Mouse (Mus musculus) small intestine, adult 2 months (tissue): ENCODE results near the gene F5. TPM values are rescaled to one million over a fixed set of nuclear protein-coding genes. Genes with fewer than 3 reads are reported as not detected.
A peak's percentile ranks its signal among the peaks of the same experiment; 100 is the strongest.
"Not testable (repeated sequence)": the region's sequence is repeated elsewhere in the genome, so short reads cannot be mapped to it uniquely, and the experiment has no call there.

Source experiments
- H3K27ac ChIP-seq: fragments of 200-500 bp; 2 replicates; pipeline ENCODE4 v1.5.1; 2012; ENCODE audit warnings: low read depth, low read length, control low read depth, inconsistent platforms; ENCODE audit not compliant: insufficient read depth
- H3K27me3 ChIP-seq: fragments of 200-500 bp; 2 replicates; pipeline ENCODE4 v1.6.1; 2012; ENCODE audit warnings: mild to moderate bottlenecking, moderate library complexity, low read length, inconsistent platforms; ENCODE audit not compliant: control insufficient read depth, insufficient read depth
- H3K36me3 ChIP-seq: fragments of 200-500 bp; 2 replicates; pipeline ENCODE4 v1.6.1; 2012; ENCODE audit warnings: mild to moderate bottlenecking, low read length, control low read depth, inconsistent platforms; ENCODE audit not compliant: control insufficient read depth, insufficient read depth
- H3K4me1 ChIP-seq: fragments of 200-500 bp; 2 replicates; pipeline ENCODE4 v1.6.1; 2012; ENCODE audit warnings: low read length, inconsistent platforms, mixed read lengths; ENCODE audit not compliant: control insufficient read depth, insufficient read depth, insufficient read length
- H3K4me3 ChIP-seq: fragments of 200-500 bp; 2 replicates; pipeline ENCODE4 v1.5.1; 2012; ENCODE audit warnings: low read depth, mild to moderate bottlenecking, control low read depth, inconsistent platforms, low read length, moderate library complexity
- CTCF ChIP-seq: fragments of 200-500 bp; IDR thresholded peaks from 2 replicates; pipeline ENCODE4 v1.5.1; 2012; ENCODE audit warnings: low read depth, mild to moderate bottlenecking, control low read depth, inconsistent platforms, low read length, moderate library complexity, mixed read lengths; ENCODE audit not compliant: insufficient replicate concordance, insufficient read length; ENCODE audit errors: extremely low read depth
- POLR2A ChIP-seq: fragments of 200-500 bp; IDR thresholded peaks from 2 replicates; pipeline ENCODE4 v1.6.1; 2012; ENCODE audit warnings: low read depth, mild to moderate bottlenecking, control low read depth, inconsistent platforms, low read length, moderate library complexity
- WGBS: fragments of 180-500 bp; shearing (Covaris S2); methylation state at CpG from one replicate; pipeline ENCODE4 v1.1.7; 2018; 5-methylcytosine and 5-hydroxymethylcytosine counted together
- polyA plus RNA-seq: library from polyadenylated mRNA; depleted of rRNA; stranded (reverse); fragments of >200 nt; gene quantifications from 2 replicates; pipeline ENCODE4 v1.2.3, GENCODE M21; 2012

The F5 gene
- polyA plus RNA-seq, 1 experiment: 0.23 TPM

DNA sequence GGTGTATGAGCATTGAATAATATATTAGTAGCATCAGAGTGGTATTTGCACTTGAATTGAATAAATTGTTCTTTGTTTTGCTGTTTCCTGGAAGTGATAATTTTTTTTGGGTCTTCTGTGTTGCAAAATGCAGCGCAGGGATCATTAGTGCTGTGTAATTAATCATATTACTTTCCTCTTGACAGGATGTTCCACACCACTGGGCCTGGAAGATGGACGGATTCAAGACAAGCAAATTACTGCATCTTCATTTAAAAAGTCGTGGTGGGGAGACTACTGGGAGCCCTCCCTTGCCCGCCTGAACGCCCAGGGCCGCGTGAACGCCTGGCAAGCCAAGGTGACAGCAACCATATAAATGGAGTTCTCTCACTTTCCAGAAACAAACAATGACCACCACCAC is 62.6 kb downstream of the F5 start:
- Histone ChIP-seq H3K36me3 (no peaks in the 10 kb centered on the region), H3K27me3 (no peaks in the 10 kb centered on the region), H3K4me1 (peaks cover 19% of the 10 kb centered on the region; the same call in 1 of the 2 replicates), H3K27ac (no peak overlapping the region), H3K4me3 (no peak overlapping the region)
- 75% methylated on average over 8 of the region's 8 CpGs for WGBS
- TF ChIP-seq POLR2A (no peak), CTCF (no peak)

DNA sequence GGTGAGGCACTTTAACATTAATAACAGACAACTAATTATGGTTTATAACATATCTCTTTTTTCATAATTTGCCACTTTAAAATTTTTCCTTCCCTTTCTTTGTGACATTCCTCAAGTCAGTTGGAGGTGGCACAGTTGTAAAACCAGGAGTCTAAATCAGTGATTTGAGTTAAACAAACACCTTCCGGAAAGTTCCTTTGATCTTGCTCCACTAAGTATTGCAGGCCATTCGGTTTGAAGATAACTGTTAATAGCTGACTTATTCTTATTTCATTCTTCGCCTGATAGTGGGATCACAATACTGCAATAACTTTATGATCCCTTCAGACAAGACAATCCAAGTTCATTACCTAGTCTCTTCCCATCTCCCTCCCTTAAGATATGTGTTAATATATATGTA is 63.5 kb downstream of the F5 start:
- H3K27ac ChIP-seq: no peak overlapping the region
- H3K4me3 ChIP-seq: no peak overlapping the region
- 25% methylated on average over 3 of the region's 3 CpGs for WGBS
- peaks cover 16% of the 10 kb centered on the region; the same call in 1 of the 2 replicates for H3K4me1 ChIP-seq
- no peaks in the 10 kb centered on the region for H3K27me3 ChIP-seq
- TF ChIP-seq POLR2A: no peak
- TF ChIP-seq CTCF: no peak
- H3K36me3 ChIP-seq: no peaks in the 10 kb centered on the region

DNA sequence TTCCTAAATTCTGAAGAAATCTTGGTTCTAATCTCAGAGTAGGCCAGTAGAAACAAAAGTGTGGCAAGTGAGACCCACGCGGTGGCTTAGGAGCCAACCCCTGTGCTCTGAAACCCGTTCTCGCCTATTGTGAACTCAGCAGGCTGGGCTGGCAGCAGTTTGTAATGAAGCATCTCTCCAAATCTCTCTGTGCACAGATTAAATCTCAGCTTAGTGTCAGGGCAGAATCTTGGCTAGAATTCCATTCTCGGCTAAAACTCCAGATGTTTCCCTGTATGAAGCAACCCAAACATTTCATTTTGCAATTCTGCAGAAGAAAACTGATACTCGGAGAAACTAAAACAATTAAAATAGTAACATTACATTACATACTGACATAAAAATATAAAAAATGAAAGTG is 63.9 kb downstream of the F5 start:
- no peak for TF ChIP-seq CTCF
- no peak for TF ChIP-seq POLR2A
- H3K4me1 ChIP-seq: peaks cover 16% of the 10 kb centered on the region; the same call in 1 of the 2 replicates
- H3K27ac ChIP-seq: no peak overlapping the region; the same call in 1 of the 2 replicates
- H3K4me3 ChIP-seq: no peak overlapping the region
- 27% methylated on average over 6 of the region's 6 CpGs for WGBS
- H3K36me3 ChIP-seq: no peaks in the 10 kb centered on the region
- H3K27me3 ChIP-seq: no peaks in the 10 kb centered on the region

DNA sequence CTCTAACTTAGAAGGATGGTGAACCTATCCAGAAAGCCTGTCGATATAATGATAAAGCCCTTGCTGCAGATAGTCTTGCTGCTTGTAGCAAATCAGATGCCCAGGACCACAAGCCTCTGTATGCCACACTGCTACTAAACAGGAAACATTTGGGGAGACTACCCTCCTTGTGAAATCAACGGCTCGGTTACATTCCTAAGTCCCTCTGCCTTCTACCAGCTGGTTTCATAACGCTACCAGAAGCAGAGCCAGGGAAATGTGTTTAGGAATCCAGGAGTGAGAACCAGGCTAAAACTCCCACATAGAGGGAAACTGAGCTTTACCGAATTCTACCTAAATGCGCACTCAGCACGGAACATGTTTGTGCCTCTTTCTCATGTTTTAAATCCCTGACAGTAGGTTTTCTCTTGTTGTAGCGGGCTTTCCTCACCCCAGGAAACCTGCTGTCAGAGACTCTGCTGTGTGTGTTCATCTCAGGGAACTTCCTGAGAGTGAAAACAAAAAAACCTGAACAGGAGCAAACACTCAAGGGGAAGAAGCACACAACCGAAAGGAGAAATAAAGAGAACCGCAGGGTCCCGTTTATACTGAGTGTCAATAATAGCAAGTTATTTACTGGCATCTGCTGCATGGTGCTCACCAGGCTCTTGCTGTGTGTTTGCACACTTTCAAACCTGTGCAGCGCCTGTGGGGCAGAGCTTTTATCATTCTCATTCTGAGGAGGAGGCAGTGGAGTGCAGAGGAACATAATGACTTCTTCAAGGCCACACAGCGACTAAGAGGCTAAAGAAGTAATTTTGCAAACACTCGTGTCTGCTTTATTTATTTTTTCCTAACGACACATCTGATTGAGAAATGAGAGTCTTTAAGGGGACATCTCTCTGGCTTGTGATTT is 66.4 kb downstream of the F5 start:
- H3K4me1 ChIP-seq: peaks cover 11% of the 10 kb centered on the region; the same call in 1 of the 2 replicates
- no peaks in the 10 kb centered on the region for H3K36me3 ChIP-seq
- H3K27ac ChIP-seq: no peak overlapping the region
- H3K27me3 ChIP-seq: no peaks in the 10 kb centered on the region
- 17% methylated on average over 15 of the region's 15 CpGs for WGBS
- H3K4me3 ChIP-seq: no peak overlapping the region
- TF ChIP-seq POLR2A: no peak

DNA sequence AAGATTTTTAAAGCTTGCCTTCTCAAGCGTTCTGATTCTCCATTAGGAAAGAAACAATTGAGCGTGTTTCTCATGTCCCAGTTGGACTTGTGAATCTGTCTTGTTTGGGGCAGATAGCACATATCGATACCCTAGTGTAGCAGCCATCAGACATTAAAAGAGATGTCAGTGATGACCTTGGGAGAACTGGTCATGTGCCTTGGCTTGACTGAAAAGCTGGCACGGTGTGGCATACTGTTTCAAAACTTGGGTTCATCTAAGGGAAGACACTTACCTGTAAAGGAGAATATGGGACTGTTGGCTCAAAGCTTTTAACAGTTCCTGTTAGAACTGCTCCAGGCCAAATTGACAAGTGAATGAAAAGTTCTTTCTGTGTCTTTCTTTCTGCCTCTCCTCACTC is 68.6 kb downstream of the F5 start:
- no peak overlapping the region for H3K4me3 ChIP-seq
- no peaks in the 10 kb centered on the region for H3K36me3 ChIP-seq
- no peaks in the 10 kb centered on the region for H3K27me3 ChIP-seq
- TF ChIP-seq CTCF (no peak), POLR2A (no peak)
- 90% methylated on average over 4 of the region's 4 CpGs for WGBS
- peaks cover 6% of the 10 kb centered on the region; the same call in 1 of the 2 replicates for H3K4me1 ChIP-seq
- H3K27ac ChIP-seq: no peak overlapping the region

DNA sequence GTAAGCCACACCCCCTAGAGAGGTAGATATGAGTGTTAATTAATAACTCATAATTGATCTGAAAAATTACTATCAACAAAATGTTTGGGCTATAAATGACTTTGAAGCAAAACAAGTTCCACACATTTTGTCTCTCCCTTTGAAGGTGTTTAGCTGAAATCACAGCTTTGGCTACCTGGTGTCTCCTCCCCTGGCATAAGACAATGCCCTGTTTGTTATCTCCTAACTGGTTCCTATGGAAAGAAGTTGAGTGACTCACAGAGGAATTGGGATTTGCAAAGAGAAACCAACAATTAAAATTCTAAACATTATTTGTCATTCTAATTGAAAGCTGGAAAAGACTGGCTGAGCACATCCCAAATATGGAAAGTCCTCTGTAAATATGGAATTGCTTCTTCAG is 71.5 kb downstream of the F5 start:
- Histone ChIP-seq H3K27ac (0 out of 2 replicates have a peak overlapping the region, but pooled peaks have one; percentile 19), H3K27me3 (no peaks in the 10 kb centered on the region), H3K4me1 (no peaks in the 10 kb centered on the region), H3K36me3 (no peaks in the 10 kb centered on the region), H3K4me3 (no peak overlapping the region)
- no peak for TF ChIP-seq CTCF

DNA sequence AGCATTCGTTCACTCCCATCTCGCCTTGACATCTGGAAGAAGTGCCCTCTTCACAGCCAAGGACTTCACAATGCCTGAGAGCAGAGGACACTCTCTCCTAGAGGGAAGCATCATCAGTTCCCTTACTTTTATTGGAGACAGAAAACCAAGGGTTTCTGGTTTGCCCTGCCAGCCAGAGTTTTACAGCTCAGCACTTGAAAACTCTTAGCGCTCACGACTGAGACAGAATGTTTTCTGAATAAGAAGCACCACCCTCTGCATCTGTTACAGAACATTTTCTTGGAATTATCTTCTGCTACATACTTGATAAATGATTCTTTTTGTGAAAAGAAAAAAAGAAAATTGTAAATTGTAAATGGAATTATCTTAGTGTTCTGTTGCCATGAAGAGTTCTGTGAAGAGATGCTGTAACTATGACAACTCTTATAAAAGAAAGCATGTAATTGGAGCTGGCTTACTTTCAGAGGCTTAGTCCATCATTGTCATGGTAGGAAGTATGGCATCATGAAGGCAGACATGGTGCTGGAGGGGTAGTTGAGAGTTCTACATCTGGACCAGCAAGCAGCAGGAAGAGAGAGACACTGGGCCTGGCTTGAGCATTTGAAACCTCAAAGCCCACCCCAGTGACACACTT is 80.4 kb downstream of the F5 start:
- H3K4me1 ChIP-seq, H3K27me3 ChIP-seq, H3K27ac ChIP-seq, H3K4me3 ChIP-seq, H3K36me3 ChIP-seq: not testable (repeated sequence)
- WGBS: 84% methylated on average over 3 of the region's 4 CpGs
